Mouse (Mus musculus) adrenal gland (tissue): Measurements from ENCODE around the gene Bcas3.

ENCODE experiments used
- intact Hi-C: fragments of 180-260 bp; cut with DNase I; formaldehyde crosslinking; loops from one replicate; pipeline ENCODE4 v1.15.1; 2025

Bcas3 gene

DNA sequence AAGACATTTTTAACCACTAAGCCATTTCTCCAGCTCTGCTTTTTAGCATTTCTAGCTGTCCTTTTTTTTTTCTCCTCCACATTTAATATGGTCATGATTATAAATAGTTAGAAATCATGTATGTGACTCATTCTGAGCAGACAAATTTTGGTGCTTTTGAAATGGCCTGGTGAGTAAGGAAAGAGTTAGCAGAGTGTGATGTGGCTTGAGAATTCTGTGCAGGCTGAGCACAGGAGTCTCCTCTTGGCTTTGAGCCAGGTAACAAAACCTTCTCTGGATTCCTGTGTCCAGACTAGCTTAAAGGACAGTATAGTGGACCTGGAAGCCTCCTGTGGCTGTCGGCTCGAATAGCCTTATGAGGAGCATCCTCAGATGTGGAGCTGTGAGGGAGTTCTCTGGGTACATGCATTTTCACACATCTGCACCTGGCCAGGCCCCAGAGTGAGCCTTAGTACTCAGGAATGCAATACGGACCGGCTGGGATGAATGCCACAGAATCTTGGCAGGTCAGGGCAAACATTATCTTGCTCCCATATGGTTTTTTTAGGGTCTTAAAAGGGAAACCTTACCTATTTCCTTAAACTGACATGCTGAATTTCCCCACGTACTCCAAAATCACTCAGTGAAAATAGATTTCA is 256.5 kb downstream of the Bcas3 start:
- intact Hi-C loops = no loop called here

GRCm38 (mm10) chr11:85613035-85613434 is 260.1 kb downstream of the Bcas3 start:
- intact Hi-C loops = no loop called here

- intact Hi-C loops = no loop called here
These were observed 260.6 kb downstream of the Bcas3 start for GRCm38 (mm10) chr11:85613586-85613985.

GRCm38 (mm10) chr11:85614431-85614830 is 261.5 kb downstream of the Bcas3 start:
- intact Hi-C loops = no loop called here

- intact Hi-C loops = no loop called here
These were observed 262.5 kb downstream of the Bcas3 start for GRCm38 (mm10) chr11:85615421-85615820.

GRCm38 (mm10) chr11:85621486-85621885 is 268.5 kb downstream of the Bcas3 start:
- intact Hi-C loops = no loop called here

DNA sequence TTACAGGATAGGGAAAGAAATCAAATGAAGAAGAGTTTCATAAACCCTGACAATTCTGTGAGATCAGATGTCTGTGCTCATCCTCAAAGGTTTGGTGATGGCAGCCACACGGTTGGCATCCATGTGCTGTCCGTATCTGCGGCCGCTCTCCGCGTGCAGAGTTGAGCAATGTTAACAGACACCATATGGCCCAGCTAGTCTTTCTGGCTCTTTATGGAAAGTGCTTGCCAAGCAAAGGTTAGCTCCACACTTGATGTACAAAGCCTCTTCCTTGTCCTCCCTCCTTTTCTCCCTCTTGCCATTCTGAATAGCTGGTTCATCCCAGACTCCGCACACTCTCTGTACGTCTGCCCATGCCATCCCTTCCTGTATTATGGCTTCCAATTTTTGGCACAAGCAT is 269.0 kb downstream of the Bcas3 start:
- intact Hi-C loops = no loop called here

- intact Hi-C loops = no loop called here
These were observed 272.2 kb downstream of the Bcas3 start for GRCm38 (mm10) chr11:85625206-85625605.

GRCm38 (mm10) chr11:85626846-85627245 is 273.9 kb downstream of the Bcas3 start:
- intact Hi-C loops = no loop called here

DNA sequence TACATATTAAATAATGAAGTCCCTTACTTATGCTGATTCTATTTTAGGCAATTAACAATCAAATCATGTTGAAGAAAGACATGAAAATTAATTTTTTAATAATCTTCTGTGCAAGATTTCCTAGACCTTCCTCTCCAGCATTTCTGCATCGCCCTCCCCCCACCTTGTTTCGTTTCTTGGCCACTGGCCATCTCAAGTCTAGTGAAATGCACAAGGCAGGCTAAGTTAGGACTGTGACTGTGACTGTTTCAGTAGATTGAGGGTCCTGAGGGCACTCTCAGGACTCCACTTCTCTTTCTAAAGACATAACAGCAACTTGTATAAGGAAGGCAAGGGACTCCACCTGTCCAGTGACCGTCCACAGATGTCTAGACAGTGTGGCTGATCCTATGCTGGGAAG is 274.4 kb downstream of the Bcas3 start:
- intact Hi-C loops = no loop called here

- intact Hi-C loops = no loop called here
These were observed 275.5 kb downstream of the Bcas3 start for GRCm38 (mm10) chr11:85628303-85629063.

DNA sequence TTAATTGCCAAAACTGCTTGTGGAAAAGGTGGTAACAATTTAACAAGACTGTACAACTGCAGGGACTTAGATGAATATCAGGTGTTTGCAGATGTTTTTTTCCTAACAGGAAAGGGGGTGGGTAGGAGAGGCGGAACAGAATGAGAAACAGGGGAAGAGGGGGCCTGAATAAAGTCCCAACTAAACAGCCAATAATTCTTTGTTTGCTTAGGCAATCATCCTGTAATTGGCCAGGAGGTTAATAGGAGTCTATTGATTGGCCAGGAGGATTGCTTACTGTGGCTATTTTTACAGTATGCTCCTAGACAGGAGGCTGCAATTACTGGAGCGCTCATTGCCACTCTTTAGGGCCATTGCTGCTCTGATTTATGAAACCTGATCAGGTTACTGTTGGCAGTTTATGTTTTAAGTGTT is 279.6 kb downstream of the Bcas3 start:
- intact Hi-C loops = no loop called here

DNA sequence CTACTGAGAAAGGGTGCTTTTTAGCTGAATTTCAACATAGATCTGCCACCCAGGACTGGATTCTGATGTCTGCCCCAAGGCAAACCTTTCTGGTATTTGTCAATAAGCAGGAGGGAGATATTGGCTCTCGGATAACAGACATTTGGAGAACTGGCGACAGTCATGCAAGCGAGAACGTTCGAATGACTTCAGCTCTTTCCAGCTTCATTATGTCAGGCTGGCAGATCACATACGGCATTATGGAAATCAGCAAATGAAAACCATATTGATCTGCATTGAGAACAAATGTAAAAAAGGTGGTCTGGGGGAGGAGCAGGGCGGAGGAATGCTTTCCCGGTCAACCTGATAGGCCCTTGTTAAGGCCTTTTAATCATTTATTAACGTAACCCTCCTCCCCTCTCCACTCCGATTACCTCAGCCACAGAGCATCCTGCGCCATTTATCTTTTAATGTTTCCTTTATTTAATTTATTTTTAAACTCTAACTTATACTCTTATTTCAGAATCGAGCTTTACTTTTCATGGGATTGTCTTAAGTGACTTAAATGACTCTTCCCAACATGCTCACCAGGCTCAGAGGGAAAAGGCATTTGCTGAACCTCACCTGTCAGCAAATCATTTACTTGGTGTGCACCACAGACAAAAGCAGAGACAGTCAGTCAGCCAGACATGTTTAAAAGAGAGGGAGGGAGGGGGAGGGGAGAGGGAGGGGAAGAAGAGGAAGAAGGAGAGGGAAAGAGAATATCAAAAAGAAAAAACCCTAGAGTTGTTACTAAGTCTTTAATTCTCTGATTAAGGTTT is 285.9 kb downstream of the Bcas3 start:
- intact Hi-C loops = no loop called here

DNA sequence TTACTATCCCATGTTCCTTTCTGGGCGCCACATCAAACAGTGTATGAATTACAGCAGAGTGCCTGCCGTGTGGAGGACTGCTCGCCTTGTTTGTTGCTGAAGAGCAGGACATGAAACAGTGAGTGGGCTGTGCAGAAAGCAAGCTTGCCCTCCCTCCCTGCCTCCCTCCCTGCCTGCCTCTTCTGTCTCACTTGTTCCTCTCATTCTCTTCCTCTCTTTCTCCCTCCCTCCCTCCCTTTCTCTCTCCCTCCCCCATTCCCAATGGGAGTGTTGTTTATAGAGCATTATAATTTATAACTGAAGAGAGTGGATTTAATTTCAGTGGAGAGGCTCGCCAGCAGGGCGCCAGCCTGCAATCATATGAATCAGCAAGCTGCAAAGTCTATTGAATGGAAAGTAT is 287.7 kb downstream of the Bcas3 start:
- intact Hi-C loops = no loop called here

DNA sequence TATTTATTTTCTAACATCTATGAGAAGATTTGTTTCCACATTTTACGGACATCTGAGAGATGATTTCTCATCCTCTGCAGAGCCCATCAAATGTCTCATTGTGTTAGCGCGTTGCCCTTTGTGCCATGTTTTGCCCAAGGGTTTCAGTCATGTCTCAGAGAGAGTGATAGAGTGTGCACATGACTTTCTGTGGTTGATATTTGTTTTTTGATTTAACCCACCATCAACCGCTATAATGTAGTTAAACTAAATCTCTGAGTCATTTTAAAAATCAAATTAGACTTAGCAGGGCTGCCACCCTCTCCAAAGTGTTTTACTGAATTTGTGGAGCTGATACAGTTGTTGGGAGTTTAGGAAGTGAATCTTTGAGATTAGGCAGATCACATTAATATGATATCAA is 288.5 kb downstream of the Bcas3 start:
- intact Hi-C loops = no loop called here

GRCm38 (mm10) chr11:85642591-85642990 is 289.6 kb downstream of the Bcas3 start:
- intact Hi-C loops = no loop called here

DNA sequence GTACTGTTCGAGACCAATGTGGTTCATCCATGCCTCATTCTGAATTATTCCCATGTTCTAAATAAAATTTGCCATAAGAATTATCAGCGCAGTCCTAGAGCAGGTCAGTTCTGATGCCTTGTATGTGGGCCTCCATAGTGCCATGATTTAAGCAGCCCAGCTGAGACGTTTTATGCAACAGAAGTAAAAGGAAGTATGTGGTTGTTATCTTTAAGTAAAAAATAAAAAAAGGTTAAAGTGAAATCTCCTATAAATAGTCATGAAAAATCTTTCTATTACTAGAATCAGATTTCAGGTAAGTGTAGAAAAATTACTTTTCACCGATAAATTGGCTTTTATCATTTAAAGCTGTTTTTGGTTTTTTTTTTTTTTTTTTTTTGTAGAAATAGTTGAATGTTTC is 290.1 kb downstream of the Bcas3 start:
- intact Hi-C loops = no loop called here

GRCm38 (mm10) chr11:85643479-85644000 is 290.6 kb downstream of the Bcas3 start:
- intact Hi-C loops = no loop called here

- intact Hi-C loops = no loop called here
These were observed 291.2 kb downstream of the Bcas3 start for GRCm38 (mm10) chr11:85644027-85644747.

DNA sequence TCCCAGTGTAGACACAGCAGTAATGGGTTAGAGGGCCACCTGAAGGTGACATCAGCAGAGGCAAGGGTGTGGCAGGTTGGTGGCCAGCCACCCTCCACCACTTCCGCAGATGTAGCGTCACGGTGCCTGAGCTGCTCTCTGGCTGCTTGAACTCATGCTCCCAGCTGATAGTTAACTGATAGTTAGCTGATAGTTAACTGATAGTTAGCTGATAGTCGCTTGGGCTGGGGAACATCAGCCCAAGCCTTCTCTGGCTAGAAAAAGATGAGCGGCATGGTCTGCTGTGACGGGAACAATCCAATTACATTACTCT is 291.7 kb downstream of the Bcas3 start:
- intact Hi-C loops = no loop called here

DNA sequence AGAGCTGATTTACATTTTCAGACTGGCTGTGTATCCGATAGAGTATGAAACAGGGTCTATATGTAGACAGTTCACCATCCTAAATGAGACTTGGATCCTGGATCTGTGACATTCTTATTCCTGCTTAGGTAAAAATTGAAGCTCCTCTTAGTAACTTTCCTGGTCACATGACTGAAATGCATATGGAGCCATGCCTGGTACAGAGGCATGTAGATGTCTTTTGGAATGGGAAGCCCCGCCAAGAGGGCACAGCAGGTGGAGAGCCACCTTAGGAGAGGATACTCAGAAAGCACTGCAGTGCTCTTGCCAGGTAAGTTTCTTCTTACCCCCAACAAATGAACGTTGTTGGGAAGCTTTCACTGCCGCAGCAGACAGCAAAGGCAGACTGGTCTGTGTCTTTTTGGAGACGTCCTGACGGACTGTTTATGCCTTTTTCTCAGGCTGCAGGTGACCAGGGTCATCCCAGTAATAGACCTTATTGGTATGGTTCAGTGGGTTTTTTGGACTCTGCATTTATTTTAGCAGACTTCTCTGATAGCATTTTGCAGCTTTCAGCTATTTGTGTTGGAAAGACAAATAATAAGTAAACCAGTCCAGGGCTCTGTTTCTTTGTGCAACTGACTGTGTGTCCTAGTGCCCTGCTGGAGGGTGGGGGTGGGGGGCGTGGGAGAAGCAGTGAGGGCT is 292.3 kb downstream of the Bcas3 start:
- intact Hi-C loops = no loop called here
